Mouse (Mus musculus): Measurements from ENCODE around the gene Igdcc3.

- TF ChIP-seq MYC (IDR thresholded peaks at IDR 0.05; ENCODE audit: low read depth, low read length) (no peak), UBTF (IDR thresholded peaks at IDR 0.05; ENCODE audit: low read depth, low read length) (no peak), POLR2A (IDR thresholded peaks at IDR 0.05; ENCODE audit: low read depth, low read length) (no peak), CTCF (conservative IDR thresholded peaks at IDR 0.05 in 1 of 2, IDR thresholded peaks at IDR 0.05 in 1 of 2; ENCODE audit: low read depth in 2 of 2, low read length in 2 of 2) (no peak), POLR2AphosphoS2 (IDR thresholded peaks at IDR 0.05; ENCODE audit: low read depth, low read length) (no peak), GABPA (IDR thresholded peaks at IDR 0.05; ENCODE audit: insufficient replicate concordance, low read depth, low read length) (no peak), E2F4 (IDR thresholded peaks at IDR 0.05; ENCODE audit: insufficient replicate concordance, low read depth, low read length) (no peak), MXI1 (IDR thresholded peaks at IDR 0.05; ENCODE audit: low read depth, low read length) (no peak)
These were observed 5.9 kb upstream of the Igdcc3 start for GRCm38 (mm10) chr9:65135126-65135525.

Data from CH12.LX (cell line).